Mouse (Mus musculus): Measurements from ENCODE around the gene Gm20388. TPM values are rescaled to one million over a fixed set of nuclear protein-coding genes. Genes with fewer than 3 reads are reported as not detected.

Gene Gm20388
- total RNA-seq, 2 experiments from 2014 or later, result 8.8 TPM

GRCm38 (mm10) chr8:122720070-122720729, 2809.6 kb downstream of the Gm20388 start:
- no peak for DNase-seq (ENCODE audit: extremely low spot score in 1 of 2, low spot score in 1 of 2)

- no peak for DNase-seq (ENCODE audit: extremely low spot score in 1 of 2, low spot score in 1 of 2)
Observed at GRCm38 (mm10) chr8:122720811-122721640, 2810.4 kb downstream of the Gm20388 start.

- no peak for DNase-seq (ENCODE audit: extremely low spot score in 1 of 2, low spot score in 1 of 2)
Observed at GRCm38 (mm10) chr8:122725187-122725586, 2814.5 kb downstream of the Gm20388 start.

- DNase-seq (ENCODE audit: extremely low spot score in 1 of 2, low spot score in 1 of 2), result no peak
Observed at GRCm38 (mm10) chr8:122726789-122727188, 2816.1 kb downstream of the Gm20388 start.

- DNase-seq (ENCODE audit: extremely low spot score in 1 of 2, low spot score in 1 of 2), result no peak
Observed at GRCm38 (mm10) chr8:122727412-122727811, 2816.8 kb downstream of the Gm20388 start.

- DNase-seq (ENCODE audit: extremely low spot score in 1 of 2, low spot score in 1 of 2), result no peak
Observed at GRCm38 (mm10) chr8:122728630-122729029, 2818.0 kb downstream of the Gm20388 start.

GRCm38 (mm10) chr8:122735110-122735509, 2824.5 kb downstream of the Gm20388 start:
- DNase-seq (ENCODE audit: extremely low spot score in 1 of 2, low spot score in 1 of 2), result no peak

GRCm38 (mm10) chr8:122735542-122736473, 2825.2 kb downstream of the Gm20388 start:
- DNase-seq (ENCODE audit: extremely low spot score in 1 of 2, low spot score in 1 of 2), result no peak

- DNase-seq (ENCODE audit: extremely low spot score in 1 of 2, low spot score in 1 of 2), result no peak
Observed at GRCm38 (mm10) chr8:122736623-122737022, 2826.0 kb downstream of the Gm20388 start.

- DNase-seq (ENCODE audit: extremely low spot score in 1 of 2, low spot score in 1 of 2), result no peak
Observed at GRCm38 (mm10) chr8:122737071-122737470, 2826.4 kb downstream of the Gm20388 start.

GRCm38 (mm10) chr8:122737886-122738285, 2827.2 kb downstream of the Gm20388 start:
- DNase-seq (ENCODE audit: extremely low spot score in 1 of 2, low spot score in 1 of 2), result no peak

GRCm38 (mm10) chr8:122739102-122739725, 2828.6 kb downstream of the Gm20388 start:
- no peak for DNase-seq (ENCODE audit: extremely low spot score in 1 of 2, low spot score in 1 of 2)

GRCm38 (mm10) chr8:122742471-122742870, 2831.8 kb downstream of the Gm20388 start:
- DNase-seq (ENCODE audit: extremely low spot score in 1 of 2, low spot score in 1 of 2), result no peak

GRCm38 (mm10) chr8:122745022-122745749, 2834.5 kb downstream of the Gm20388 start:
- no peak for DNase-seq (ENCODE audit: extremely low spot score in 1 of 2, low spot score in 1 of 2)

- no peak for DNase-seq (ENCODE audit: extremely low spot score in 1 of 2, low spot score in 1 of 2)
Observed at GRCm38 (mm10) chr8:122745750-122746275, 2835.2 kb downstream of the Gm20388 start.

GRCm38 (mm10) chr8:122746439-122746838, 2835.8 kb downstream of the Gm20388 start:
- DNase-seq (ENCODE audit: extremely low spot score in 1 of 2, low spot score in 1 of 2), result no peak

- no peak for DNase-seq (ENCODE audit: extremely low spot score in 1 of 2, low spot score in 1 of 2)
Observed at GRCm38 (mm10) chr8:122747825-122748224, 2837.2 kb downstream of the Gm20388 start.

GRCm38 (mm10) chr8:122749333-122749958, 2838.8 kb downstream of the Gm20388 start:
- no peak for DNase-seq (ENCODE audit: extremely low spot score in 1 of 2, low spot score in 1 of 2)

- DNase-seq (ENCODE audit: extremely low spot score in 1 of 2, low spot score in 1 of 2), result no peak
Observed at GRCm38 (mm10) chr8:122751342-122751741, 2840.7 kb downstream of the Gm20388 start.
